Mouse (Mus musculus) midbrain, embryonic 12.5 days (tissue): ENCODE measurements around the gene Sp6. TPM values are rescaled to one million over a fixed set of nuclear protein-coding genes. Genes with fewer than 3 reads are reported as not detected.
A peak's percentile ranks its signal among the peaks of the same experiment; 100 is the strongest.

Source experiments
- ATAC-seq: fragments of 200-750 bp; cut with Nextera tagmentation; 2 replicates; pipeline ENCODE4 v1.8.0; 2017; ENCODE audit warnings: low read depth, moderate TSS enrichment, moderate library complexity; ENCODE audit not compliant: low FRiP score
- H3K27ac ChIP-seq: fragments of 300-500 bp; sonication (generic); replicated peaks from 2 replicates; pipeline ENCODE4 v1.5.1; 2016; ENCODE audit warnings: mild to moderate bottlenecking
- H3K27me3 ChIP-seq: fragments of 300-500 bp; sonication (generic); 2 replicates; pipeline ENCODE4 v1.6.1; 2016; ENCODE audit warnings: mild to moderate bottlenecking
- H3K36me3 ChIP-seq: fragments of 300-500 bp; sonication (generic); 2 replicates; pipeline ENCODE4 v1.6.1; 2016
- H3K4me1 ChIP-seq: fragments of 300-500 bp; sonication (generic); 2 replicates; pipeline ENCODE4 v1.6.1; 2016
- H3K4me2 ChIP-seq: fragments of 300-500 bp; sonication (generic); replicated peaks from 2 replicates; pipeline ENCODE4 v1.6.1; 2016; ENCODE audit warnings: mild to moderate bottlenecking, moderate library complexity
- H3K4me3 ChIP-seq: fragments of 300-500 bp; sonication (generic); 2 replicates; pipeline ENCODE4 v1.5.1; 2016; ENCODE audit warnings: mild to moderate bottlenecking
- H3K9ac ChIP-seq: fragments of 300-500 bp; sonication (generic); replicated peaks from 2 replicates; pipeline ENCODE4 v1.6.1; 2016; ENCODE audit warnings: mild to moderate bottlenecking, moderate library complexity
- H3K9me3 ChIP-seq: fragments of 300-500 bp; sonication (generic); 2 replicates; pipeline ENCODE4 v1.6.1; 2016; ENCODE audit warnings: mild to moderate bottlenecking
- WGBS: fragments of 180-500 bp; shearing (Covaris S2); methylation state at CpG from one replicate; pipeline ENCODE4 v1.1.7; 2016; 5-methylcytosine and 5-hydroxymethylcytosine counted together
- polyA plus RNA-seq: library from polyadenylated mRNA; unstranded; fragments of >200 nt; fragmentation: Nextera tagmentation; extraction: Ambion mirVana; gene quantifications from 2 replicates; pipeline ENCODE4 v1.2.1, GENCODE M21; 2016

Sp6 gene
- polyA plus RNA-seq, 1 experiment from 2014 or later, result 0.63 TPM

DNA sequence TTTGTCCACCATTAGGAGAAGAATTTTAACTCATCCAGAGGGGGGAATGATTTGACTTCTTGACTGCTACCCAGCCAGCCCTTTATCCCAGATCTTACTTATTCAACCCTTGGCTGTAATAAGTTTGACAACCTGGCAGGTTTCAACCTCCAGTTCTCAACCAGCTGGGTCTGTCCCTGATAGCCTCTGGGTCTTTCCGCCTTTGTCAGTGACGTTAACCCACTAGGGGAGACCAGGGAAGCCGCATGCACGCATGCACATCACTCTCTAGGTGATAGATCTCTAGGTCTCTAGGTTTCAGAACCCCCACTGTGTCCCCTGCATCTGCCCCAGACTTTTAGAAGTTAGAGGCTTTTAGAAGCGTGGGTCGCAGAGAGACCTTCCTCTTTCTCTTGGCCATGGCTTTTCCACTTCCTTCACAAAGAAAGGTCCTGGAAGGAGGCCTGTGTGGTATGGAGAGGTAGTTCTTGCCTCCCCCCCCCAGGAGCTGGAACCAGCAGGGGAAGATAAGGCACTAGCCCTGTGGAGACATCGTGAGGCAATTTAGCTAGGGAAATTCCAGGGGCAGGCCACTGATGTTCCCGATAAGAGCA lies 3.9 kb upstream of the Sp6 start:
- H3K4me3 ChIP-seq, result no peak overlapping the region
- no peak overlapping the region for H3K27ac ChIP-seq
- H3K36me3 ChIP-seq, result no peaks in the 10 kb centered on the region
- WGBS, result 71% methylated on average over 8 of the region's 8 CpGs
- H3K9me3 ChIP-seq, result no peaks in the 10 kb centered on the region
- peaks cover 63% of the 10 kb centered on the region for H3K27me3 ChIP-seq
- 0 out of 2 replicates have a peak, but pooled peaks cover 2% of the 10 kb centered on the region for H3K4me1 ChIP-seq
- H3K4me2 ChIP-seq, result no peak overlapping the region
- no peak for ATAC-seq
- no peak overlapping the region for H3K9ac ChIP-seq

DNA sequence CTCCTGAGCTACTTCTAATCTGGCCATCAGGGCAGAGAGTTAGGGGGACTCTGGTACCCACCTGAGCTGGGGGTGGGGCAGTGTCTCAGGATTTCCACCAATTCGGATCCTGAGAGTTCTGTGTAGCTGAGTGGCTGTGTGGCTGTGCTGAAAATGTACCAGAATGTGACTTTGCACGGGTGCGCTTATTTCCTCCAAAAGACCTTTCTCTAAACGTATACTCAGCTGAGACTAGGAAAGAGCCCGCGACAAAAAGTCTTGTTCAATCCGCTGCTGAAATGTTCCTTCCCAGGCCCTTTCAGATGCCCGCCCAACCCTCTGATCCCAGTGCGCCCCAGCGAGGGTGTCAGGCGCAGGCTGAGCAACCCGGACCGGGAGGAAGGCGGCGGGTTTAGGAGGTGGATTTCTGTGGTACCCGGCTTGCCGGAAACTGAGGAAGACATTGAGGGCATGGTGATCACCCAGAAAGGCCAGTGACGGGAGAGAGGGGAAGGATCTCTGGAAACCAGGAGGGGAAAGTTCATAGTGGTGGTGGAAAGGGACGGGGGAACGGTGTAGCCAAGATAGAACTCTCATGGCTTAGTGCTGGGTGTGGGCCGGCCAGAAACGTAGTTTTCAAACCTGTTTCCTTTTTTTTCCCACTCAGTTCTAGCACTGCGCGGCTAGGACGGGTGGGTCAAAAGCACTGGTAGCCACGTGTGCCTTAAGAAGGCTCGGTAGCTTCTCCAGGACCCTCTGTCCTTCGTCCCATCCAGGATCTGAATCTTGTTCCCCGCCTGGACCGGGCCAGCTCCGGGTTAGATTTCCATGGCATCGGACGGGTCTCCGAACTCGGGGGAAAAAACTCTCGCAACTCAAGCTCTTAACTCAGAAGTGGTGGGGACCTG lies 4.7 kb downstream of the Sp6 start:
- Histone ChIP-seq H3K4me3 (peak overlapping the region; percentile 34), H3K9ac (peak overlapping the region; percentile 34; the same call in 1 of the 2 replicates), H3K27me3 (peaks cover 97% of the 10 kb centered on the region), H3K36me3 (no peaks in the 10 kb centered on the region), H3K4me2 (peak overlapping the region; percentile 43; the same call in 1 of the 2 replicates), H3K9me3 (no peaks in the 10 kb centered on the region), H3K4me1 (peaks cover 28% of the 10 kb centered on the region), H3K27ac (no peak overlapping the region)
- WGBS, result 1% methylated on average over 36 of the region's 36 CpGs
- ATAC-seq, result no peak

DNA sequence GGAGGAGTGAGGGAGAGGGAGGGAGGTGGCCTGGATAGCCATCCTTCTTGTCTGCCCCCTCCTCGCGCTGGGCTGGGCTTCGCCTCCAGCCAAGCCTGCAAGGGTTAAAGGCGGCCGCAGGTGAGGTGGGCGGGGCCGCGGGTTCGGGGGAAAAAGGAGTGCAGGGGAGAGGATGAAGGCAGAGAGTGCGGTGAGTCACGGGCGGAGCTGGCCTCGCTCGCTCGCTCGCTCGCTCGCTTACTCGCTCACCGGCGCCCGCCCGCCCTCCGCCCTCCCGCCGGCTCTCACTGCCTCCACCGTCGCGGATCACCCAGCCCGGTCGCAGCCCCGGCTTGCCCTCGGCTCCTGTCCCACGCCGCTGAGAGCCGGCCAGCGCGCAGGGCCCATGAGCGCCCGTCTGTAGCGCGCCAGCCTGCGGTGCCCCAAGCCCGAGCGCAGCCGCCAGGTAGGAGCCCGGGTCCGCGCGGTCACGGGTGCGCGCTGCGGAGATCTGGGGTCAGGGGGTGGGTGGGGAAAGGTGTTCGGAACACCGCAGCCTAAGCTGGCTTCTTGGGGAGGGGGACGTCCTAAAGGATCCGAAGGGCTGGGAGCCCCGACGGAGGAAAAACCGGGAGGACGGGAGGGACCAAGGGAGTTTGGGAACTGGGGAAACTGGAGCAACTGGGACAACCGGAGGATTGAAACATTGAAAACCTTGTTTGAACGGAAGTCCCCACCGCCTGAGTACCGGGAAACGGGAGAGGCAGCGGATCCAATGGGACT lies 5.6 kb downstream of the Sp6 start:
- H3K4me2 ChIP-seq, result peak overlapping the region; percentile 43
- H3K9me3 ChIP-seq, result no peaks in the 10 kb centered on the region
- peak overlapping the region; percentile 34 for H3K4me3 ChIP-seq
- peaks cover 97% of the 10 kb centered on the region for H3K27me3 ChIP-seq
- under 1% methylated on average over 59 of the region's 68 CpGs for WGBS
- ATAC-seq, result no peak
- H3K4me1 ChIP-seq, result peaks cover 28% of the 10 kb centered on the region
- no peak overlapping the region for H3K27ac ChIP-seq
- no peaks in the 10 kb centered on the region for H3K36me3 ChIP-seq
- peak overlapping the region; percentile 34; the same call in 1 of the 2 replicates for H3K9ac ChIP-seq

DNA sequence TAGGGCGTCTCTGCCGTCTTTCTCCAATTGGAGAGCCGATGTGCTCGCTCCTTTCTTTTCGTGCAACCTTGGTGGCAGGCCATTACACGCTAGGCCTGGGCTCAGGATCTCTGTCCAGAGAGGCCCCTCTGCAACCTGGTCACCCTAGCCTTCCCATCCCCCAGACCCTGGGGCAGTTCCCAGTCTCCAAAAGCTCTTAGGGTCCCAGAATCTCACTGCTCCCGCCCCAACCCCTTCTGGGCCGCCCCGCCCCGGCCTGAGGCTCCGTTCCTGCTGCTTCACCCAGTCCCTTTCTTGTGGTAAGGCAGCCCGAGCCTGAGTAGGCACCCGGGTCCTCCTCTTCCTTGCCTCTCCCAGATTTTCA lies 6.1 kb downstream of the Sp6 start:
- peaks cover 97% of the 10 kb centered on the region for H3K27me3 ChIP-seq
- no peaks in the 10 kb centered on the region for H3K9me3 ChIP-seq
- no peak overlapping the region for H3K27ac ChIP-seq
- no peak overlapping the region for H3K4me2 ChIP-seq
- peaks cover 28% of the 10 kb centered on the region for H3K4me1 ChIP-seq
- no peak overlapping the region for H3K4me3 ChIP-seq
- no peak for ATAC-seq
- 4% methylated on average over 13 of the region's 13 CpGs for WGBS
- no peaks in the 10 kb centered on the region for H3K36me3 ChIP-seq
- no peak overlapping the region for H3K9ac ChIP-seq

DNA sequence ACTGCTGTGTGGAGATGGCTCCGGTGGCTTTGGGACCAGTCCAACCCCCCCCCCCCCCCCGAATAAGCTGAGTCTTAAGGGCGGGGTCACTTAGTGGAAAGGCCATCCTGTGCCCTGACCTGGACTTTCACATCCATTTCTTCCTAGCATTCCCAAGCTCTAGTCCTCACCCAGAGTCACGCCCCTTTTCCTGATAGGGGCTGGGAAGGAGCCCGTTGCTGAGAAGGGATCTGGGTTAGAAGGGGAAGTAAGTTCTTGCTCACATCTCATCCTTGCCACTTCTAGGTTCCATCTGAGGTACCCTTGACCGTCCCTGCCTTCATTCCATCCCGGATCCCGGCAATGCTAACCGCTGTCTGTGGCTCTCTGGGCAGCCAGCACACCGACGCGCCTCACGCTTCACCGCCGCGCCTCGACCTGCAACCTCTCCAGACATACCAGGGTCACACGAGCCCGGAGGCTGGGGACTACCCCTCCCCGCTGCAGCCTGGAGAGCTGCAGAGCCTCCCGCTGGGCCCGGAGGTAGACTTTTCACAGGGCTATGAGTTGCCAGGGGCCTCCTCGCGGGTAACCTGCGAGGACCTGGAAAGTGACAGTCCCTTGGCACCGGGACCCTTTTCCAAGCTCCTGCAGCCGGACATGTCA lies 8.0 kb downstream of the Sp6 start:
- Histone ChIP-seq H3K36me3 (no peaks in the 10 kb centered on the region), H3K4me2 (peak overlapping the region; percentile 65), H3K4me1 (peaks cover 40% of the 10 kb centered on the region), H3K9me3 (no peaks in the 10 kb centered on the region), H3K27ac (no peak overlapping the region), H3K27me3 (peaks cover 96% of the 10 kb centered on the region), H3K4me3 (peak overlapping the region; percentile 46), H3K9ac (no peak overlapping the region)
- no peak for ATAC-seq
- WGBS, result 2% methylated on average over 25 of the region's 27 CpGs

DNA sequence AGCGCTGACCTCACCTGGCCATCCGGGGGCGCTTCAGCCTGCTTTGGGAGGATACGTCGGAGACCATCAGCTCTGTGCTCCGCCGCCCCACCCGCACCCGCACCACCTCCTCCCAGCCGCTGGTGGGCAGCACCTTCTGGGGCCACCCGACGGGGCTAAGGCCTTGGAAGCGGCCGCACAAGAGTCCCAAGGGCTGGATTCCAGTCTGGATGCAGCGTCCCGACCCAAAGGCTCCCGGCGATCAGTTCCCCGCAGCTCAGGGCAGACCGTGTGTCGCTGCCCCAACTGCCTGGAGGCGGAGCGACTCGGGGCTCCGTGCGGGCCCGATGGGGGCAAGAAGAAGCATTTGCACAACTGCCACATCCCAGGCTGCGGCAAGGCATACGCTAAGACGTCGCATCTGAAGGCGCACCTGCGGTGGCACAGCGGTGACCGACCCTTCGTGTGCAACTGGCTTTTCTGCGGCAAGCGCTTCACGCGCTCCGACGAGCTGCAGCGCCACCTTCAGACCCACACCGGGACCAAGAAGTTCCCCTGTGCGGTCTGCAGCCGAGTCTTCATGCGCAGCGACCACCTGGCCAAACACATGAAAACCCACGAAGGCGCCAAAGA lies 8.8 kb downstream of the Sp6 start:
- WGBS, result under 1% methylated on average over 50 of the region's 50 CpGs
- no peak overlapping the region for H3K27ac ChIP-seq
- ATAC-seq, result peak; percentile 53
- H3K36me3 ChIP-seq, result no peaks in the 10 kb centered on the region
- no peaks in the 10 kb centered on the region for H3K9me3 ChIP-seq
- H3K4me1 ChIP-seq, result peaks cover 40% of the 10 kb centered on the region
- H3K27me3 ChIP-seq, result peaks cover 89% of the 10 kb centered on the region
- H3K4me2 ChIP-seq, result peak overlapping the region; percentile 65
- peak overlapping the region; percentile 54 for H3K9ac ChIP-seq
- H3K4me3 ChIP-seq, result peak overlapping the region; percentile 46

DNA sequence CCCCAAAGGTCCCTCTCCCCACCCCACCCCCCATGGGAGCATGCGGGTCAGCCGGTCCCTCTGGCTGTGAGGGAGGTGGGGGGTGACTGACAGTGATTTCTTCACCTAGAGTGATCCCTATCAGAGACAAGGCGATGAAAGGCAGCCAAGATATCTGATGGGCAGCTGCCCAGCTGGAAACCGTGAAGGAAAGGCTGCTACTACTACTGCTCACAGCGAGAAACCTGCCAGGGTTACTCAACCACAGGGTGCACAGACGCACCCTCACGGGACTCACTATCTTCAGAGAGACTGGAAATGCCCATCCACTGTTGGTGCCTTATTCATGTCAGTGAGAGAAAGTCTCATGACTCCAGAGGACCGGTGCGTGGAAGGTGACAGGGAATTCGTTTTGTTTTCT lies 11.8 kb downstream of the Sp6 start:
- Histone ChIP-seq H3K27me3 (peaks cover 59% of the 10 kb centered on the region), H3K27ac (no peak overlapping the region), H3K36me3 (no peaks in the 10 kb centered on the region), H3K9me3 (no peaks in the 10 kb centered on the region), H3K9ac (no peak overlapping the region), H3K4me3 (no peak overlapping the region), H3K4me2 (0 out of 2 replicates have a peak overlapping the region, but pooled peaks have one; percentile 52), H3K4me1 (peaks cover 30% of the 10 kb centered on the region)
- no peak for ATAC-seq
- 12% methylated on average over 10 of the region's 10 CpGs for WGBS

DNA sequence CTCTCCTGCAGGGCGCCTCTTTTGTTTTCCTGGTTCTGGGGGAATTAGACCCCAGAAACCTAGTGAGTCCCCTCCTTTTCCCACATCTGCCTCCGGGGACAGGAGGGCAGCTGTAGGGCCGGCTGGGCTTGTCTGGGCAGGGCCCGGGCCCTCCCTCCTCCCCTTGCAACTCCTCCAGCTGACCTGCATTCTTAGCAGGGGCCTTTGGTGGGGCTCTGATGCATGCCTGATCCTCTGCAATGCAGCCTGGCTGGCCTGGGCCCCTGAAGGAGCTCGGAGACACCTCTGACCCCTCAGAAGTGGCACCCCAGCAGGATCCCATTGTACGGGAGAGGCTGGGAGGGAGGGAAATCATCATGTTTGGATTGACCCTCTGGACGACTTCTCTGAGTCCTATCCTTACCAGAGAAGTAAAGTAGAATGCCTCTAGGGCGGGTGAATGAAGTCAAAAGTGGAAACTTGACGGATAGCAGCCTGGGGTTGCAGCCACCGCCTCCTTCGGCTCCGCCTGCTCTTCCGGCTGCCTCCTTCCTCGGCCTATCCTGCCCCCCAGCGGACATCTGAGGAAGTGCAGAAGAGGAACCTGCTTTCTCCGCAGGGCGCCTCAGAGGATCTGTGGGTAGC lies 12.6 kb downstream of the Sp6 start:
- peak overlapping the region; percentile 52 for H3K4me2 ChIP-seq
- peak overlapping the region; percentile 26 for H3K4me3 ChIP-seq
- peak; percentile 48 for ATAC-seq
- H3K27ac ChIP-seq, result peak overlapping the region; percentile 71
- no peaks in the 10 kb centered on the region for H3K36me3 ChIP-seq
- no peaks in the 10 kb centered on the region for H3K9me3 ChIP-seq
- peaks cover 37% of the 10 kb centered on the region for H3K4me1 ChIP-seq
- WGBS, result under 1% methylated on average over 17 of the region's 17 CpGs
- H3K27me3 ChIP-seq, result peaks cover 50% of the 10 kb centered on the region
- H3K9ac ChIP-seq, result no peak overlapping the region; the same call in 1 of the 2 replicates

DNA sequence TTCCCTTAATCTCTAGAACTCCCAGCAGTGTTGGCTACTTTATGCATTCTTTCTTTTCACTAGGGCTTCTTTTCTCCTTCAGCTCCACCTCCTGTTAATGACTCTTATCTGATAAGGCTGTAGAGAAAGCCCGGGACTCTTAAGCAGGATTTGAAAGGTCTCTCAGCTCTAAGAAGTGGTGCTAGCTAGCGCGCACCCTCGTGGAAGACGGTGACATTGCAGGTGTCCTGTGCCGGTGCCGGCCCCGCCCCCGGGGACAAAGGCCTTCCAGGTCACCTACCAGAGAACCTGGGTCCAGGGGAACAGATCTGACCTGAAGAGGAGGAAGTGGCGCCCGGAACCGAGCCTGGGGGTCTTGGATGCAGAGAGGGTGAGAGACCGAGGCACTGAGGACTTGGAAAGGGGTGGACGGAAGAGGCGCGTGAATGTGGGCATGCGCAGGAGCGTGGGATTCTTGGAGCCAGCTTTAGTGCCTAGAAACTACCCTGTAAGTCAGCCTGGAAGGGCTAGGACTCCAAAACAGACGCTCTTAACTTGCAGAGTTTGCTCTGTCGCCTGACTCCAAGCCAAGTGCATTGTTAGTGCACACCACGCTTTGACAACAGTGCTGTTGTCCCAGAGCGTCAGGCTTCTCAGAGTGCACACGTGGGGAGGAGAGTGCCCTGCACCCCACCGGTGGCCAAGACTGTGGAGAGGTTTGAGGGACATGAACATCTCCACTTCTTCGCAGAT lies 16.7 kb downstream of the Sp6 start, which contains the start of gene Scrn2:
TSS of gene Scrn2 (plus strand) at position 253 of the 732 bp plus-strand sequence.
- Histone ChIP-seq H3K4me2 (peak within 1 kb of the TSS; percentile 82), H3K4me3 (peak within 1 kb of the TSS; percentile 69), H3K9ac (peak within 1 kb of the TSS; percentile 72), H3K27ac (peak within 1 kb of the TSS; percentile 68; the same call in 1 of the 2 replicates), H3K36me3 (peaks cover 7% of the 10 kb centered on the region; the same call in 1 of the 2 replicates), H3K27me3 (peaks cover 10% of the 10 kb centered on the region), H3K9me3 (no peaks in the 10 kb centered on the region), H3K4me1 (peaks cover 21% of the 10 kb centered on the region)
- WGBS, result 2% methylated on average over 25 of the region's 25 CpGs
- peak; percentile 77 for ATAC-seq

DNA sequence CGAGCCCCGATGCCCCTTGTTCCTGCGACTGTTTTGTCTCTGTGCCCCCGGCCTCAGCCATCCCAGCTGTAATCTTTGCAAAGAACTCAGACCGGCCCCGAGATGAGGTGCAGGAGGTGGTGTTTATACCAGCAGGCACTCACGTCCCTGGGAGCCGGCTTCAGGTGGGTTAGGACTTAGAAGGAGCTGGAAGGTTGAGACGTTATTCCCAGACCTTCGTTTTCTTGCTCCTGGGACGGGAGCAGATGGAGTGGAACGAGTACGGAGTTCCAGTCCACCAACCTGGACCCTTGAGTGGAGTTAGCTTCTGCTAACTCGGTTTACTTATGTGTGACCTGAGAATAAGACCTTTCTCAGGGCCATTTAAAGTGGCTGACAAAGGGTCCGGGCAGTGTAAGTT lies 17.2 kb downstream of the Sp6 start:
- H3K4me3 ChIP-seq, result peak overlapping the region; percentile 69
- peaks cover 15% of the 10 kb centered on the region for H3K4me1 ChIP-seq
- 19% methylated on average over 15 of the region's 15 CpGs for WGBS
- no peak overlapping the region for H3K27ac ChIP-seq
- peak overlapping the region; percentile 72 for H3K9ac ChIP-seq
- H3K9me3 ChIP-seq, result no peaks in the 10 kb centered on the region
- peaks cover 7% of the 10 kb centered on the region; the same call in 1 of the 2 replicates for H3K36me3 ChIP-seq
- peaks cover 4% of the 10 kb centered on the region; the same call in 1 of the 2 replicates for H3K27me3 ChIP-seq
- H3K4me2 ChIP-seq, result peak overlapping the region; percentile 82
- no peak for ATAC-seq
